Mouse (Mus musculus) heart, embryonic 11.5 days (tissue): Measurements from ENCODE around the gene Gm10490. TPM values are rescaled to one million over a fixed set of nuclear protein-coding genes. Genes with fewer than 3 reads are reported as not detected.
A peak's percentile ranks its signal among the peaks of the same experiment; 100 is the strongest.
"Not testable (repeated sequence)": the region's sequence is repeated elsewhere in the genome, so short reads cannot be mapped to it uniquely, and the experiment has no call there.

Source experiments
- ATAC-seq: fragments of 200-750 bp; cut with Nextera tagmentation; replicated peaks from 2 replicates; pipeline ENCODE4 v1.8.0; 2017; ENCODE audit warnings: moderate library complexity; ENCODE audit not compliant: insufficient number of reproducible peaks, low FRiP score, low TSS enrichment
- H3K27ac ChIP-seq: fragments of 300-500 bp; sonication (generic); 2 replicates; pipeline ENCODE4 v1.5.1; 2014; ENCODE audit warnings: mild to moderate bottlenecking, low read depth, low read length
- H3K27me3 ChIP-seq: fragments of 300-500 bp; sonication (generic); 2 replicates; pipeline ENCODE4 v1.6.1; 2014; ENCODE audit warnings: mild to moderate bottlenecking, low read length, mixed read lengths; ENCODE audit not compliant: control insufficient read depth, insufficient read depth
- H3K36me3 ChIP-seq: fragments of 300-500 bp; sonication (generic); 2 replicates; pipeline ENCODE4 v1.6.1; 2014; ENCODE audit warnings: mild to moderate bottlenecking, low read length, moderate library complexity, mixed read lengths; ENCODE audit not compliant: control insufficient read depth, insufficient read depth
- H3K4me1 ChIP-seq: fragments of 300-500 bp; sonication (generic); 2 replicates; pipeline ENCODE4 v1.6.1; 2014; ENCODE audit warnings: low read length; ENCODE audit not compliant: control insufficient read depth, insufficient read depth
- H3K4me2 ChIP-seq: fragments of 300-500 bp; sonication (generic); 2 replicates; pipeline ENCODE4 v1.6.1; 2014; ENCODE audit warnings: mild to moderate bottlenecking, moderate library complexity
- H3K4me3 ChIP-seq: fragments of 300-500 bp; sonication (generic); 2 replicates; pipeline ENCODE4 v1.5.1; 2014; ENCODE audit warnings: low read depth, low read length
- H3K9ac ChIP-seq: fragments of 300-500 bp; sonication (generic); 2 replicates; pipeline ENCODE4 v1.6.1; 2014; ENCODE audit warnings: mild to moderate bottlenecking, low read depth, low read length, moderate library complexity
- H3K9me3 ChIP-seq: fragments of 300-500 bp; sonication (generic); replicated peaks from 2 replicates; pipeline ENCODE4 v1.6.1; 2016; ENCODE audit warnings: low read length; ENCODE audit not compliant: control insufficient read depth
- WGBS: fragments of 180-500 bp; shearing (Covaris S2); extraction: QIAGEN DNeasy Blood & Tissue Kit; methylation state at CpG from one replicate; pipeline ENCODE4 v1.1.7; 2014; ENCODE audit not compliant: insufficient replicate concordance; 5-methylcytosine and 5-hydroxymethylcytosine counted together
- polyA plus RNA-seq: library from polyadenylated mRNA; unstranded; fragments of >200 nt; fragmentation: Nextera tagmentation; extraction: Ambion mirVana; gene quantifications from 2 replicates; pipeline ENCODE4 v1.2.1, GENCODE M21; 2014

Gm10490 gene
- polyA plus RNA-seq, 1 experiment from 2014 or later: not detected

- 17% methylated on average over 3 of the region's 3 CpGs for WGBS
- H3K36me3 ChIP-seq, H3K9me3 ChIP-seq, H3K9ac ChIP-seq, ATAC-seq, H3K4me1 ChIP-seq, H3K4me3 ChIP-seq, H3K4me2 ChIP-seq, H3K27ac ChIP-seq: not testable (repeated sequence)
- H3K27me3 ChIP-seq: peaks cover 23% of the 10 kb centered on the region
These were observed 6.3 kb downstream of the Gm10490 start for GRCm38 (mm10) chrX:7915669-7916068.

GRCm38 (mm10) chrX:7917960-7918359, 8.6 kb downstream of the Gm10490 start:
- not testable (repeated sequence) for H3K36me3 ChIP-seq, ATAC-seq, H3K4me2 ChIP-seq, H3K9me3 ChIP-seq, H3K27ac ChIP-seq, H3K4me1 ChIP-seq, H3K9ac ChIP-seq, H3K4me3 ChIP-seq
- 60% methylated on average over 6 of the region's 6 CpGs for WGBS
- H3K27me3 ChIP-seq: peaks cover 45% of the 10 kb centered on the region

GRCm38 (mm10) chrX:7919601-7920383, 10.4 kb downstream of the Gm10490 start, which contains the start of gene Pcsk1n:
TSS of gene Pcsk1n (plus strand) at chrX:7919822.
- ATAC-seq: no peak
- H3K9me3 ChIP-seq: no peaks in the 10 kb centered on the region
- no peaks in the 10 kb centered on the region for H3K4me1 ChIP-seq
- H3K36me3 ChIP-seq: no peaks in the 10 kb centered on the region
- H3K4me3 ChIP-seq: peak within 1 kb of the TSS; percentile 26
- H3K4me2 ChIP-seq: peak within 1 kb of the TSS; percentile 50
- H3K9ac ChIP-seq: no peak within 1 kb of the TSS
- WGBS: 13% methylated on average over 36 of the region's 40 CpGs
- H3K27me3 ChIP-seq: peaks cover 60% of the 10 kb centered on the region
- H3K27ac ChIP-seq: no peak within 1 kb of the TSS

GRCm38 (mm10) chrX:7922032-7922431, 12.7 kb downstream of the Gm10490 start:
- ATAC-seq: no peak
- H3K9me3 ChIP-seq: no peaks in the 10 kb centered on the region
- H3K27me3 ChIP-seq: peaks cover 77% of the 10 kb centered on the region
- H3K4me1 ChIP-seq: no peaks in the 10 kb centered on the region
- no peak overlapping the region for H3K27ac ChIP-seq
- 9% methylated on average over 47 of the region's 48 CpGs for whole genome bisulfite sequencing
- H3K4me3 ChIP-seq: peak overlapping the region; percentile 34
- no peaks in the 10 kb centered on the region for H3K36me3 ChIP-seq
- H3K9ac ChIP-seq: no peak overlapping the region
- peak overlapping the region; percentile 56 for H3K4me2 ChIP-seq

- Histone ChIP-seq H3K9ac (no peak overlapping the region), H3K4me1 (no peaks in the 10 kb centered on the region), H3K4me3 (no peak overlapping the region), H3K9me3 (peaks cover 3% of the 10 kb centered on the region; the same call in 1 of the 2 replicates), H3K27me3 (peaks cover 64% of the 10 kb centered on the region), H3K36me3 (no peaks in the 10 kb centered on the region), H3K4me2 (no peak overlapping the region), H3K27ac (no peak overlapping the region)
- ATAC-seq: no peak
- WGBS: 56% methylated on average over 6 of the region's 6 CpGs
These were observed 16.9 kb downstream of the Gm10490 start for GRCm38 (mm10) chrX:7926266-7926665.

- Histone ChIP-seq H3K9ac (no peak overlapping the region), H3K36me3 (no peaks in the 10 kb centered on the region), H3K4me2 (peak overlapping the region; percentile 24), H3K4me1 (no peaks in the 10 kb centered on the region), H3K27ac (no peak overlapping the region), H3K4me3 (no peak overlapping the region), H3K27me3 (peaks cover 55% of the 10 kb centered on the region), H3K9me3 (peaks cover 3% of the 10 kb centered on the region; the same call in 1 of the 2 replicates)
- ATAC-seq: no peak
- 19% methylated on average over 10 of the region's 10 CpGs for WGBS
These were observed 17.8 kb downstream of the Gm10490 start for GRCm38 (mm10) chrX:7927116-7927515.

- WGBS: 15% methylated on average over 19 of the region's 19 CpGs
- Histone ChIP-seq H3K36me3 (no peaks in the 10 kb centered on the region), H3K9ac (no peak within 1 kb of the TSS), H3K27ac (no peak within 1 kb of the TSS), H3K9me3 (peaks cover 3% of the 10 kb centered on the region; the same call in 1 of the 2 replicates), H3K4me1 (no peaks in the 10 kb centered on the region), H3K4me2 (peak within 1 kb of the TSS; percentile 24), H3K27me3 (peaks cover 43% of the 10 kb centered on the region), H3K4me3 (no peak within 1 kb of the TSS)
- ATAC-seq: no peak
These were observed 19.0 kb downstream of the Gm10490 start, which contains the start of gene Eras for GRCm38 (mm10) chrX:7928270-7928790. TSS of gene Eras (minus strand) at chrX:7928607.

- Histone ChIP-seq H3K36me3 (no peaks in the 10 kb centered on the region; the same call in 1 of the 2 replicates), H3K27me3 (no peaks in the 10 kb centered on the region), H3K27ac (no peak overlapping the region), H3K4me3 (no peak overlapping the region), H3K4me2 (no peak overlapping the region), H3K4me1 (no peaks in the 10 kb centered on the region), H3K9ac (no peak overlapping the region), H3K9me3 (no peaks in the 10 kb centered on the region)
- no peak for ATAC-seq
- 44% methylated on average over 11 of the region's 11 CpGs for WGBS
These were observed 27.5 kb downstream of the Gm10490 start for GRCm38 (mm10) chrX:7936874-7937273.
